Comparison of ENCODE assay signal across 22 mouse cellular contexts in genomic region chrX:52760191-52760945, GRCm38 (mm10). TPM values are rescaled to one million over a fixed set of nuclear protein-coding genes. Genes with fewer than 3 reads are reported as not detected.
DNase-seq lines count a peak whose midpoint lies in the region; ATAC-seq and TF ChIP-seq lines count a peak whose summit lies in the region.
"Had no signal": no experiment of that assay in that cellular context is flagged by ENCODE, and none has a peak within 500 bp of the region (broad histone marks: within the 10 kb centered on the region; RNA-seq: fewer than 3 reads in every experiment).

No protein-coding gene starts in this region.

- H3K36me3 ChIP-seq in ES-E14 (ENCODE audit: control insufficient read depth, insufficient read depth, low read length, poor library complexity, severe bottlenecking), result no peaks in the 10 kb centered on the region
- H3K36me3 ChIP-seq: forebrain, embryonic 10.5 days; heart, embryonic 10.5 days; limb, embryonic 13.5 days; liver, embryonic 13.5 days; lung, embryonic 15.5 days; midbrain, embryonic 10.5 days had no signal

- no peaks in the 10 kb centered on the region for H3K9me3 ChIP-seq in ES-E14 (ENCODE audit: control insufficient read depth, insufficient read depth, low read depth, low read length)
- H3K9me3 ChIP-seq: forebrain, embryonic 10.5 days; heart, embryonic 10.5 days; limb, embryonic 13.5 days; liver, embryonic 13.5 days; lung, embryonic 15.5 days; midbrain, embryonic 10.5 days had no signal

- in situ Hi-C loops in ES-E14 (cut with MboI; ENCODE audit: low sequenced_read_pairs in 2 of 2, unreplicated experiment in 2 of 2), result no loop called here

- H3K4me1 ChIP-seq in ES-E14 (ENCODE audit: control insufficient read depth in 2 of 2, insufficient read depth in 2 of 2, low read length in 2 of 2, poor library complexity in 1 of 2), result peaks cover 0 to 2% of the 10 kb centered on the region in 2 experiments; a peak in 1 of 4 replicates
- H3K4me1 ChIP-seq: forebrain, embryonic 10.5 days; heart, embryonic 10.5 days; limb, embryonic 13.5 days; liver, embryonic 13.5 days; lung, embryonic 15.5 days; midbrain, embryonic 10.5 days had no signal

- peak; percentile 58 to 75; a peak in 3 of 4 replicates for ATAC-seq in hematopoietic stem cell, adult 5-6 weeks (replicated peaks in 1 of 2; ENCODE audit: insufficient read depth in 1 of 2, low FRiP score in 2 of 2, low TSS enrichment in 1 of 2, low read depth in 1 of 2, poor library complexity in 2 of 2, severe bottlenecking in 2 of 2)
- ATAC-seq: intestine, postnatal 0 days had no signal

- intact Hi-C loops in left cerebral cortex, postnatal 4 days (cut with DNase I), result no loop called here

- H3K4me3 ChIP-seq in ES-E14 (ENCODE audit: insufficient read depth in 1 of 2, low read depth in 1 of 2, low read length in 2 of 2, poor library complexity in 1 of 2, severe bottlenecking in 1 of 2), result no peak overlapping the region
- H3K4me3 ChIP-seq: forebrain, embryonic 10.5 days; heart, embryonic 10.5 days; limb, embryonic 13.5 days; liver, embryonic 13.5 days; lung, embryonic 15.5 days; midbrain, embryonic 10.5 days had no signal

- no peak overlapping the region; the same call in 1 of the 2 replicates for H3K27ac ChIP-seq in ES-E14 (ENCODE audit: insufficient read depth, low read depth, low read length, poor library complexity, severe bottlenecking)
- H3K27ac ChIP-seq: forebrain, embryonic 10.5 days; heart, embryonic 10.5 days; hindbrain, embryonic 14.5 days; kidney, postnatal 0 days; limb, embryonic 13.5 days; liver, embryonic 13.5 days; lung, embryonic 15.5 days; midbrain, embryonic 10.5 days had no signal

- DNase-seq in CD4-positive, CD25-positive, alpha-beta regulatory T cell, adult 2 months (ENCODE audit: low read depth, low spot score), result peak; percentile 58
- no peak for DNase-seq in ES-E14 (ENCODE audit: low read depth, low spot score)
- DNase-seq in thymus, postnatal 14 days, result peak; percentile 37
- no peak for DNase-seq in left cerebral cortex, postnatal 4 days
- no peak for DNase-seq in retina, postnatal 1 day
- no peak for DNase-seq in layer of hippocampus, adult 18-20 months (ENCODE audit: low spot score in 2 of 2)
- DNase-seq: cerebellum, adult 18-20 months; cerebellum, postnatal 36 days; heart, postnatal 10 days; liver, embryonic 13.5 days; lung, postnatal 4 days; right cerebral cortex, adult 18-20 months had no signal

- H3K9ac ChIP-seq in ES-E14 (ENCODE audit: insufficient read depth, low read depth, low read length, poor library complexity, severe bottlenecking), result no peak overlapping the region
- H3K9ac ChIP-seq: hindbrain, embryonic 14.5 days; limb, embryonic 13.5 days; liver, embryonic 13.5 days; lung, embryonic 15.5 days had no signal

TF ChIP-seq in ES-E14, 5 proteins besides CTCF, POLR2A, EP300 and RAD21:
- TF ChIP-seq ZNF384 (IDR thresholded peaks at IDR 0.05; ENCODE audit: low read depth, low read length) (0 out of 2 replicates have a peak, but pooled peaks have one; percentile 24), HCFC1 (IDR thresholded peaks at IDR 0.05; ENCODE audit: borderline replicate concordance, insufficient read depth, low read length) (no peak)

RNA-seq across cellular contexts. Expression of gene Ccdc160, which starts 30.6 kb away (rescaled TPM):
- 3.4 and 4.3 TPM in 2 replicates for total RNA-seq in ES-E14 (2012; rRNA removed)
- 0.25 and 1.3 TPM in 2 replicates for total RNA-seq in hematopoietic stem cell, adult 5-6 weeks (2017)
- total RNA-seq in left cerebral cortex, postnatal 4 days (2021), result 1 to 10 TPM; 2.8 to 3.2 TPM
- 1 to 10 TPM; 2.3 to 2.8 TPM for total RNA-seq in layer of hippocampus, adult 18-20 months (2021)
- total RNA-seq: CH12.LX had no signal

Comparison
In these comparisons a context has a peak if more than half of its experiments do, and no peak if none do; other contexts are left out.
1. DNase-seq: peak in CD4-positive, CD25-positive, alpha-beta regulatory T cell, adult 2 months (single experiment) and thymus, postnatal 14 days (single experiment); none in ES-E14 (single experiment), left cerebral cortex, postnatal 4 days (single experiment), retina, postnatal 1 day (single experiment) and layer of hippocampus, adult 18-20 months (0 of 2).